Mouse (Mus musculus) T-cell, adult 2 months (primary cell): ENCODE results near the gene Ccdc36.

Source experiments
- DNase-seq: peaks from one replicate; pipeline ENCODE4 v3.0.0; 2022; ENCODE audit warnings: low spot score

The Ccdc36 gene

DNA sequence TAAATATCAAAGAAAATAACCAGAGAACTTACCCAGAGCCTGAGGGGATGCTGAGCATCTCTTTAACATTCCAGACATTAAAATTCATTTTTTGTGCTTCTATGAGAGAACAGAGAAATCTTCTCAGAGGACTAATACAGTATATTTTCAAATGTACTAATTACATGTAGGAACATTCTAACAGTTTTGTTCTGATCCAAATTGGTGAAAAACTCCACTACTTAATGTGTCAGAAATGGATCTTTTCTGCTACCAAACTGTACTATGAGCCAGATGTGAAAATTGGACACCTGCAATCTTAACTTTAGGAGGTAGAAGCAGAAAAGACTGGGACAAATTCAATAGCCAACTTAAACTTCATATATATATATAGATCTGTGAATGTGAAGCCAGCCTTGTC lies at the start of gene Ccdc36:
Ccdc36 (minus strand) TSS at position 101 of the 400 bp plus-strand sequence.
- no peak for DNase-seq

DNA sequence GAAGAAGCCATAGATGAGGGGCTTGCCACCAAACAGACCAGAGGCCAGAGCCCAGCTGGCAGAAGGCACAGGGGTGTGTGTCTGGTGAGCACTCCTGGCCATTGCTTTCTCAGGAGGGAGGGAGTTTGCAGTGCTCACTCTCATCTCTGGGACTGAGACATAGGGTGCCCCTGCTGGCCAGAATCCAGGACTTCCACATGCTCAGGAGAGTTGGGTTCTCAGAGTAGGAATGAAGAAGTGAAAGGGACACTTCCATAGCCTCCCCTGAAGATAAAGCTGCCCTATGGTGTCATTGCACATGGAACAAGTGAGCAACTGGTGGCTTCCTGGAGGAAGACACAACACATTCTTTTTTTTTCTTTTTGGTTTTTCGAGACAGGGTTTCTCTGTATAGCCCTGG lies 46.2 kb upstream of the Ccdc36 start:
- no peak for DNase-seq

DNA sequence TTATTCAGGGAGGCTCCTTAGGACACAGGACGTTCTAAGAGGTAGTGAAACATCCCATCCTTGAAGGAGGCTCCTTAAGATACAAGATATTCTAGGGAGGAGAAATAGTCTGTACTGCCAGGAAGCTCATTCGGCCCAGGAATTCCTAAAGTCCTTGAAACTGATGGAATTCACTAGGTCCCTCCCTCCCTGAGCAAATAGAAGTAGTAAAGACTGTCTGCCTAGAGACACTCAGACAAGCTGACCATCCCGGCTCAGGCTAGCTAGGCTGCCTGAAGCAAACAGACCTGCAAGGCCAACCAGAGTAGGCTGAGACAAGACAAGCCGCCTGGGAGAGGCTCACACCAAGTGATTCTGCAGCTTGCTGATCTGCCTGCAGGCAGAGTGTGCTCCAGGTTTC lies 41.6 kb upstream of the Ccdc36 start:
- DNase-seq: no peak

DNA sequence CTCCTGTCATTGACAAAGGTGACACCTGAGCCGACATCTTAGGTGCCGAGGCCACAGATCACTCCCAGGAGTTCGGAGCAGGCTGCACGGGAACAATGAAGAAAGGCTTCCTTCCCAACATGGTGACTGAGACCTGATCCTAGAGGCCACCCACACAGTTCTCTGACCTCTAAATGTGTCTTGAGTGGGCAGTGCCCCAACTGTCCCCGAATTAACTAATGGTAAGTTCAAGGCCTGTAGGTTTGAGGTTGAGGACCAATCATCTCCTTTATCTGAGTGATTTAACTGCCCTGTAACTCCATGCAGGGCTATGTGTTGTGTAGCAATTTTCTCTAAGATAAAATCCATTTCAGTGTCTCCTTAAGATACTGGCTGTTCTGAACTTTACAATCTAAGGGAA lies 41.1 kb upstream of the Ccdc36 start:
- DNase-seq: no peak

DNA sequence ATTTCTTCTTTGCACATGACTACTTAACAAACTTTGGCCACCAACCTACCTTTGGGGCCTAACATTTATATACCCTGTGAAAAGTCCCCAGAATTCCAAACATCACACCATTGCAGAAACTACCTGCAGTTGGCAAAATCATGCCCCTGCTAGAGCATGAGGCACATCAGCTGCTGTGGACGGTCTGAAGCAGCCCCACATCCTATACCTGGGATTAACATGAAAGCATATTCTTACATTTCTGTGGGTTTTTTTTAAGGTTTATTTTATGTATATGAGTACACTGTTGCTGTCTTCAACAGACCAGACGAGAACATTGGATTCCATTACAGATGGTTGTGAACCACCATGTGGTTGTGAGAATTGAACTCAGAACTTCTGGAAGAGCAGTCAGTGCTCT lies 37.9 kb upstream of the Ccdc36 start:
- no peak for DNase-seq

DNA sequence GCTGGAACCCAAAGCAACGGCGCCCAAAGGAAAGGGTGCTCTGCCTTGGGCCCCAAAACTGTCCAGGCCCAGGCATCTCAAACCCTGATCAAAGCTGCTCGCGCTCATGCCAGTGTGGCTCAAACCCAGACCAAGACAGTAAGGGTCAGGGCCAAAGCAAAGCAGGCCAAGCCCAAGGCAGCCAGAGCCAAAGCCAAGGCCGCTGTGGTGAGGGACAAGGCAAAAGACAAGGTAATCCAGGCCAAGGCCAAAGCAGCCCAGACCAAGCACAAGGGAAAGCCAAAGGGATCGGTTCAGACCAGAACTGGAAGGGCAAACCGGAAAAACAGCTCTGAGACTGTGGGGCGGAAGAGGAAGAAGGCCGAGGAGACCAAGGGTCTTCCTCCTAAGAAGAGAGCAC lies 35.4 kb upstream of the Ccdc36 start:
- no peak for DNase-seq

DNA sequence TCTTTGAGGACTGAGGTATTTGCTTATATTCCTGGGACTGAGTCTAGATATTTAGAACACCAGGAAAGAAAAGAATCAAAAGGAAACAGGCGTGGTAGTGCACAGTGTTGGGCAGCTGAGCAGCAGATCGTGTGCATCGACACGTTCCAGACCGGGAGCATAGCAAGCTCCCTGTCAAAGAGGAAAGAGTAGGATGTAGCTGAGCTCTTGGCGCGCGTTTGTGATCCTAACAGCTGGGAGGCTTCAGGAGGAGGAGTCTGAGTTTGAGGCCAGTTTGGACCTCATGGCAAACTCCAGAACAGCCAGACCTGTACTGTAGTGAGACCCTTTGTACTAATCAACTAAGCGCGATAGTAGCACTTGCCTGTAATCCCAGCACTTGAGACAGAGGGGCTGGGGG lies 33.9 kb upstream of the Ccdc36 start:
- DNase-seq: no peak

DNA sequence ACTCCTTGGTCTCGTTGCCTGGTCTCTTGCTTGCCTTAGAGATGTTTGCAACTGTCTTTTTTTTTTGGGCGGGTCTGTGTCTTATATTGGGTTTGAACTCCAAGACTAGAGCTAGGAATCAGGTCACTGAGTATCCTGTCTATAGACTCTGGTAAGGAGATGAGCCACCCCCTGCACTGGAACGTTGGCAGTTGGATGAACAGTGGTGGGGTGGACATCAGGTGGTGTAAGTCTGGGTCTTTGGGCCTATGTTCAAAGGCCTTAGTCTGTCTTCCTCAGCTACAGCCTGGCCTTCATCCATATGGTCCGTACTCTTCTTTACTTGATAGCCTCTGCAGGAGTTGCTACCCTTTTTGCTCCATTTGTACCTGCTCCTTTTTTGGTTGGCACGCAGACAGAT lies 33.4 kb upstream of the Ccdc36 start:
- no peak for DNase-seq

DNA sequence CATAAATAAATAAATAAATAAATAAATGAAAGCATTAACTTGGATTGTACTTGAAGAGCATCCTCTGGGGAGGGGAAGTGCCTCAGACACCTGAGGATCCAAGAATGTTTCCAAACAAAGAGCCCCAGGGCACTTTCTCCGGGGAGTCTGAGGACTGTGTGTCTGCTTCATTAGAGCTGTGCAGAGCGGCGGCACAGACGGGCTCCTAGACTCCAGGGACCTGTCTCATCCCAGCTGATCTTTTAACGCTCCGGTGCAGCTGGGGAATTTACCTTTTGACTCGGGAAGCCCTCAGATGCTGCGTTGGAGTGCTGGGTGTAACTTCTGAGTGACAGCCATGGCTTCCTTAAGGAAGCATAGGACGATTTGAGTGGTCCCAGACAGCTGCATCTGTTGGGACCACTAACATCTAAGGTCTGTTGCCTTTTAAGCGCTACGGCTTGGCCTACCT lies 32.9 kb upstream of the Ccdc36 start, which contains the start of gene Klhdc8b:
Klhdc8b (minus strand) TSS at position 401 of the 451 bp plus-strand sequence.
- DNase-seq: no peak

DNA sequence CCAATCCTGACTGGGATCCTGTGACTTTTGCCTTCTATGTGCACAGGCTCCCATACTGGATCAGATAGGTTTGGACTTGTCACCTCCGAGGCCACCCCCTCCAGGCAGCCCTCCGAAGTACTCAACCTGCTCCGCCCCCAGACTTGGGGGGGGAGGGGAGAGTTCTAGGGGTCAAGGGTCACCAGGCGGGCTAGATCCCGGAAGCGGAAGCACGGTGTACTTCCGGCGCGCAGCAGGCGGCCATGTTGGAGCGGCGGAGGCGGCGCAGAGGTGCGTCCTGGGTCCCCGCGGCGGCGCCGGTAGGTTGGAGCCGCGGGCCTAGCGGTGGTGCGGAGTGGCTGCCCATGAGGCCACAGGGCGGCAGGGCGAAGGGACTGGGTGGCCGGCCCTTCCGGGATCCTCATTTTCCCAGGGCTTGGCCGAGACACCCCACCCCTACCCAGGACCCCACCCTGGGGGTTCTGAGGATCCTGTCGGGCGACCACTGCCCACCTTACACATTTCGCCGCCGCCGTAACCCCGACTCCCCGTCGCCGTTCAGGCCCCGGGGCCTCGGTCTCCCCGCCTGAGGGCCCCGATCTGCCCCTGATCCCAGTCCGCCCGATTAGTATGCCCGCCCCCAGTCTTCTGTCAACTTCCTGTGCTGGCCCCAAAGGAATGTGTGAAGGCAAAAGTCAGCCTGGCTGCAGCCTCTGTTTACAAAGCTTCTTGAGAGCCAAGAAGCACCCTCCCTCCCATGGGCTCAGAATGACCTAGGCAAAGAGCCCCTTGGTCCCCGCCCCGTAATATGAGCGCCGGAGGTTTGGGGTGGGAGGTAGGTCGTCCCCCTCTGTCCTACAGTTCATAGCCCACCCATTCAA lies 32.3 kb upstream of the Ccdc36 start, which contains the start of gene Ccdc71:
Ccdc71 (plus strand) TSS at position 209 of the 860 bp plus-strand sequence.
- peak; percentile 82 for DNase-seq

DNA sequence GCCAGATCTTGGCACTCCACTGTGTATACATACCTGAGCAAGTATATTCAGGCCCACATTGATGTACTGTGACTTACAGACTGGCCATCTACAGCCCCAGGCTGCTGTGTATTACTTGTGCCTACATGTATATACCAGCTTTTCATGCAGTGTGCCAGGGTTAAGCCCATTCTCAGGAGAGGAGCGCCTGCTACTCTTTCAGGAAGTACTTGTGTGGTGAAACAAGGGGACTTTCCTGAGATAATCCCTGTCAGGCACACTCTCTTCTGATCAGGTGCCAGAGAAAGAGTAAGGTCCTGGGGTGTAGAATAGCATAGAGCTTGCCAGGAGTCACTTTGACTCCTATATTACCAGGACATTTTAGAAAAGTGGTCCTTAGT lies 31.6 kb upstream of the Ccdc36 start:
- no peak for DNase-seq

DNA sequence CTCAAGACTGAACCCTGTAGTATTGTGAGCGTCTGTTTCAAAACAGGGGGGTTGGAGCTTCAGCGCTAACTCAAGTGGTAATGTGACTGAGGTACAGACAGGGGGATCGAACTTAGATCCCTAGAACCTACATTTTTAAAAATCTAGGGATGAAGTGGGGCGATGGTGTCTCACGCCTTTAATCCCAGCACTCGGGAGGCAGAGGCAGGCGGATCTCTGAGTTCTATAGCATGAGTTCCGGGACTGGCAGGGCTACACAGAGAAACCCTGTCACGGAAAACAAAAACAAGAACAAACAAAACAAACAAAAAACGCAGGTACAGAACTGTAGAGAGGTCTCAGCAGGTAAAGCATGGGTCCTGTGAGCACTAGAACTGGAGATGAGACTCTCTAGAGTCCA lies 28.7 kb upstream of the Ccdc36 start:
- DNase-seq: no peak

DNA sequence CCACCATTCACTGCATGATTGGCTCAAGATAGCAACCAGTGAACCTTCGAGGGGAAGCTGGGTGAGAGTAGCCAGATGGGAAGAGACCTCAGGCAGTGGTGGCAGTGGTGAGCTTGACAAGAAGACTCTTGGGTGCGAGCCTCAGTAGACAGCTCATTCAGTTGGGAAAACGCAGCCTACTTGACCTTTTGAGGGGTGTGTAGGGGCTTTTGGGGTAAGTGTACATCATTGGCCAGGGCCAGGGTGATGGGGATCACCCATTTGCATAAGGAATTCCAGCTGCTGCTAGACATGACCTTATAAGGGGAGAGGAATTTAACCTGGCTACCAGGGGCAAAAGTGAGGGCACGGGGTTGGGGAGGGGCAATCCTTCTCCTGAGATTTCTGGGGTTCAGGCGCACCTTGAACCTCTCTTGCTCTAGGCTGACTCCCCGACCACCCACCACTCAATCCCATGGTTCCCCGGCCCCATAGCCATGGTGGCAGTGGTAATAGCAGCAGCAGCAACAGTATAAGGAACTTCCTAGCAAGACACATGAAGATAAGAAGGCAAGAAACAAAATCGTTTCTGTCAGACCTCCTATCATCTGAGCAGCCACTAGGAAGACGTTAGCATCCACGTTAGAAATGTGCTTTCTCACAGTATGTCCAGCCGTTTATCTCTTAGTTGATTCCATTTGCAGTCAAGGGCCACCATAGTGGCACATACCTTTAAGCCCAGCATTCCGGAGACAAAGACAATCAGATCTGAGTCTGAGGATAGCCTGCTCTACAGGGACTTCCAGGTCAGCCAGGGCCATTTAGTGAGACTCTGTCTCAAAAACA lies 27.7 kb upstream of the Ccdc36 start:
- DNase-seq: no peak

DNA sequence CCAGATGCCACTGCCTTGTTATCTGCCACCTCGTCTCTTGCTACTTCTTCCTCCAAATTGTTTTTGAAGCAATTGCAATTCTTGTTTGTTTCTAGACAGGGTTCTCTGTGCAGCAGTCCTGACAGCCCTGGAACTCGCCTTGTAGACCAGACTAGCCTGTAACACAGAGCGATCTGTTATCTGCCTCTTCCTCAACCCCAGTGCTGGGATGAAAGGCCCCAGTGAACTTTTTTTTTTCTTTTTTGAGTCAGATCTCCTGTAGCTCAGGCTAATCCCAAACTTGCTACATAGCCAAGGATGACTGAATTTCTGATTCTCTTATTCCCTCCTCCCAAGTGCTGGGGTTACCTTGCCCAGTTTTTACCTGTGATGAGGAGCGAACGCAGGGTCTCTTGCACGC lies 26.1 kb upstream of the Ccdc36 start:
- no peak for DNase-seq

DNA sequence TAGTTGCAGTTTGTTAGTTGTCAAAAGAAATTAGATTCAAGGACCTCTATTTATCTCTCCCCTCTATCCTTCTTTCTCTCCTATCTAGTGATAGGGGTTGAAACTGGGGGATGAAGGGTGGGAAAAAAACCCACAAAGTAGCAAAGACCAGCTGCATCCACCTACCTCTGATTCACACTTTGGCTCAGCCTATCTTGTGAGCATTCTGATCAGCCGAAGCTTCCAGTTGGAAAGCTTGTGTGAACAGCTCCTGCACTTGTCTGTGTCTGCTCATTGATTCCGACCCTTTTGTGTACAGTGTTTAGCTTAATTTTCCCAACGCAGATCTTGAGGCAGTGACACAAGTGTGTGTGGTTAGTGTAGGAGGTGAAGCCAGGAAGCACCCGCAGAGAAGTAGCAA lies 25.2 kb upstream of the Ccdc36 start:
- no peak for DNase-seq

DNA sequence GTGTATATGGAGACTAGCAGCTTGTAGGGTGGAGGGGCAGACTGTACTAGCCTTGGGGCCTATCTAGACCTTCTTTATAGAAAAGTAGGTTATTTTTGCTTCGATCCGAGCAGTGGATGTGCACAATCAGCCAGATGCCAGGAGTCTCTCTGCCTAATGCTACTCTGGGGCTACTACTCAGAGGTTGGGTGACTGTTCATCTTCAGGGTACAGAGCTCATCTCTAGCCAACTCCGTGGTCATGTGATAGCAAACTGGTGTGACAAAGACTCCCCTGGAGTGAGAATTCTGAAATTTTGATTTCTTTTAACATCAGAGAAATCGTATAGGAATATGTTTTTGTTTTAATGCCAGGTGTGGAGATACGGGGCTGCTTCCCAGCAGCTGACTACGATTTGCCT lies 24.6 kb upstream of the Ccdc36 start:
- no peak for DNase-seq

DNA sequence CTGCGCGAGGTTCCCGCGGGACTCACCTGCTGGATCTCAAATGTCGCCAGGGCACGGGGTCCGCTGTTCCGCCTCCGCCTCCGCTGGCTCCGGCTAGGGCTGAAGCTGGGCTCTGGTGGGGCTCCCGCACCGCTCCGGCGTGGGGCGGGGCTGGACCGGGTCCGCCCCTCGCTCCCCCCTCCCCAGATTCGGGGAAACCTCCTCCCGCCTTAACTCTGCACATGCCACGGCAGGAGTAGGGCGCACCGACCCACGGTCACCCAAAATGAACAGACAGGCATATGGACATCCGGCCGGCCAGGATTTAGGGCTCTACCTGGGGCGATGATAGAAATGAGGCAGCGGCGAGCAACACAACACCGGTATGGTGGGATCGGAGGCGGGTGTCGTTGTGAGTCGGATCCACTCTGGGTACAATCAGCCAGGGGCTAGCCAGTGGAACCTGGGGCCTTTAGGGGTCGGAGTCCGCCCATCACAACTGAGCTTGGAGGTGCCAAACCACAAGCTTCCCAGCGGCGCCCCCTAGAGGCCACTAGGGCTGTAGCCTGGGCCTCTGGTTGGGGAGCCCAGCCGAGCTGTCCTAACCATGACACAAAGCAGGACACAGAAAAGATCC lies 24.1 kb upstream of the Ccdc36 start:
- peak; percentile 78 for DNase-seq

DNA sequence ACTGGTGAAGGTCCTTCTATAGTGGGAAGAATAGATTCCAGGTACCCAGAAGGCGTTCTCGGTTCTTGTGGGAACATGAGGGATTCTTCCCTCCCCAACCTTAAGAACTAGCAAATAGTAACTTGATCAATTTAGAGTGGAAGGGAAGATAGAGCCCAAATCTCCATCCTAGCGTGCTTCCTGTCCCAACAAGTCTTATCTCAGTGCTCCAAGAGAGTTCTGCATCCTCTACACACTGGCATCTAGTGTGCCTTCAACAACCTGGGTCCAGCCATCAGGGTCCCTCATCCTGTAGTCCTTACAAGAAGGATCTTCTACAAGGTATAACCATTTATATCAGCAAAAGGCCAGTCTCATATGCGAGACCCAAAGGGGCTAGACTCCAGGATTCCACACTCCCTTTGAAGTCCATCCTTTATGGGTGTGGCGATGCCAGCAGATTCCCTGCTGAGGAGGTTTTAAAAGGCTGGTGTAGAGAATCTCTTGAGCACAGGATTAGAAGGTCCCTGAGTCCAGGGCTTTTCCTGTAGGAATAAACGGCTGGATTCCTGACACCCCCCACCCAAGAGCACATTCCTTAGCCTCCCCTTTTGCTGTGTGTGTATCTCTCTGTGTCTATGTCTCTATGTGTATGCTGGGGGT lies 23.4 kb upstream of the Ccdc36 start:
- DNase-seq: no peak

DNA sequence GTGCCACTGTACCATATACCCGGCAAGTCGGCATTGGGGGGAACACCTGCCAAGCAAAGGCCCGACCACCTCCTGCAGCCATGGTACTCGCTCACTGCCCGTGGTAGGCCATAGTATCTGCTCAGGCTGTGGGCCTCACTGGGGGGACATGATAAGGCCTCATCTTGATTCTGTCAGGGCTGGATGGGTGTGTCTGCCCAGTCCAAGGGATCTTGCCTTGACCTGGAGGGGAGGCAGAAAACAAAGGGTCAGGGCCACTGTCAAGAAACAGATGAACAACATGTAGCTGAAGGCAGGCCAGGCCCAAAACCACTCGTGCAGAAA lies 22.8 kb upstream of the Ccdc36 start:
- no peak for DNase-seq

DNA sequence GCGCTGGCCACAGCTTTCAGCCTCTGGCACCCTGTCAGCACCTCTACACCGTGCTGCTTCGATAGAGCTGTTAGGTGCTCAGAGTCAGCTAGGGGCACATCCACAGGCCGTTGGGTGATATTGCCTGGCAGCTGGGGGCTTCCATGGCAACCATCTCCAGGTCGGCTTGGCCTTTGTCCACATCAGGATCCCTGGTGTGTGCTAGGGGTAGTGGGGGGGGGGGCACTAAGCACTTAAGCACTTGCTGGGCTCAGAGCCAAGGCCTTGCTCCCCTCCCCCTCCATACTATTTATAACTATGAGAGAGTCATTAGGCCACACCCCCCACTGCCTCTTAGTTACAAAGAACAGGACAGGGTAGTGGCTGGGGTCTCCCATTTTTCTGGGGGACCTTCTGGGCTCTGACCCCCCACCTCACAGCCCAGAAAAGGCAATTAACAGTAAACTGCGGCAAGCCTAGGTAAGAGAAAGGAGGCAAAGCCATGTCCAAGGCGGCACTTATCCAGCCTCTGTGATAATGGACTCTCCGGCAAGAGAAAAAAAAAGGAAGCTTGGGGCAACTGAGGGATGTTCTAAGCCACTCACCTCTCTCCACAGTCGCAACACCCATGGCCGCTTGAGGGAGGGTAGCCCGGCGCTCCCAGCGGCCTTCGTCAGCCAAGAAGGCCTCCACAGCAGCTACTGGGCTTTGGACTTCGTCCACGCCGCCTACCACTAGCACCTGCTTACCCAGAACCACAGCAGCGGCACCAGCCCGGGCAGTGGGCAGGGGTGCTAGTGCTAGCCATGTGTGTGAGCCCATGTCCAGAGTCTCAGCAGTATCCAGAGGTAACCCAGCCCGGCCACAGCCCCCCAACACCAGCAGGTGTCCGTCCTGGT lies 22.2 kb upstream of the Ccdc36 start:
- no peak for DNase-seq

DNA sequence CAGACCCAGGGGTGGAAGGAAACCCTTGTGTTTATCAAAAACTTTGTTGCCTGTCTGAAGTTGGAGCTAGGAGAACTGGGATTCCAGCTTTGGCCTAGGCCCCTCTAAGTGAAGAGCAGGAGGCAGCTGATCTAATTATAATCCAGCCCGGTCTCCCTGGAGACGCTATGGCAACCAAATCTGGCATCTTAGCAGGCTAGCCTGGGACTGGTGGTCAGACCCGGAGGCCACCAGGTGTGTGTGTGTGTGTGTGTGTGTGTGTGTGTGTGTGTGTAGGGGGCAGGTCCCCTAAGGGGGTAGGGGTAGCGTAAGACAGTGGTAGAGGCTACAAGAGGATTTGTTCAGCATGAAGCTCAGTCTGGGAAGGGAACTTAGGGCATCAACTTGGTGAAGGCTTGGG lies 21.6 kb upstream of the Ccdc36 start:
- DNase-seq: no peak
